Mouse (Mus musculus) olfactory bulb, adult 2 months (tissue): ENCODE measurements around the gene Acvrl1. TPM values are rescaled to one million over a fixed set of nuclear protein-coding genes. Genes with fewer than 3 reads are reported as not detected.

Source experiments
- H3K27ac ChIP-seq: fragments of 200-500 bp; 2 replicates; pipeline ENCODE4 v1.5.1; 2012; ENCODE audit warnings: low read depth, low read length; ENCODE audit not compliant: insufficient read depth
- H3K4me1 ChIP-seq: fragments of 200-500 bp; 2 replicates; pipeline ENCODE4 v1.6.1; 2012; ENCODE audit warnings: low read length; ENCODE audit not compliant: control insufficient read depth, insufficient read depth
- H3K4me3 ChIP-seq: fragments of 200-500 bp; 2 replicates; pipeline ENCODE4 v1.5.1; 2012; ENCODE audit warnings: mild to moderate bottlenecking, low read depth, low read length, moderate library complexity; ENCODE audit not compliant: insufficient read depth
- CTCF ChIP-seq: fragments of 200-500 bp; IDR thresholded peaks from 2 replicates; pipeline ENCODE4 v1.5.1; 2012; ENCODE audit warnings: low read depth, mild to moderate bottlenecking, low read length, moderate library complexity; ENCODE audit not compliant: insufficient read depth
- POLR2A ChIP-seq: fragments of 200-500 bp; IDR thresholded peaks from 2 replicates; pipeline ENCODE4 v1.6.1; 2012; ENCODE audit warnings: mild to moderate bottlenecking, low read depth, low read length, moderate library complexity; ENCODE audit not compliant: insufficient read depth
- whole genome bisulfite sequencing: fragments of 180-500 bp; shearing (Covaris S2); methylation state at CpG from one replicate; pipeline ENCODE4 v1.1.7; 2018; 5-methylcytosine and 5-hydroxymethylcytosine counted together
- polyA plus RNA-seq: library from polyadenylated mRNA; stranded (reverse); fragments of >200 nt; gene quantifications from 2 replicates; pipeline ENCODE4 v1.2.4, GENCODE M21; 2012; ENCODE audit warnings: low replicate concordance; ENCODE audit not compliant: missing spikeins, insufficient read depth, insufficient read length

The Acvrl1 gene
- polyA plus RNA-seq, 1 experiment, result not detected

- TF ChIP-seq POLR2A (no peak), CTCF (no peak)
- Histone ChIP-seq H3K4me1 (0 out of 2 replicates have a peak, but pooled peaks cover 4% of the 10 kb centered on the region), H3K4me3 (no peak overlapping the region), H3K27ac (no peak overlapping the region)
- 81% methylated on average over 4 of the region's 4 CpGs for WGBS
Observed at GRCm38 (mm10) chr15:101123202-101123601, 5.1 kb upstream of the Acvrl1 start.

- H3K4me1 ChIP-seq, result peaks cover 8% of the 10 kb centered on the region
- H3K27ac ChIP-seq, result no peak overlapping the region
- TF ChIP-seq CTCF (no peak), POLR2A (no peak)
- no peak overlapping the region for H3K4me3 ChIP-seq
- 94% methylated on average over 6 of the region's 6 CpGs for WGBS
Observed at GRCm38 (mm10) chr15:101125561-101125960, 2.8 kb upstream of the Acvrl1 start.

- Histone ChIP-seq H3K4me3 (no peak overlapping the region), H3K27ac (no peak overlapping the region), H3K4me1 (peaks cover 15% of the 10 kb centered on the region)
- 86% methylated on average over 12 of the region's 12 CpGs for WGBS
- no peak for TF ChIP-seq POLR2A
- TF ChIP-seq CTCF, result no peak
Observed at GRCm38 (mm10) chr15:101126876-101127544, 1.3 kb upstream of the Acvrl1 start.

- WGBS, result 63% methylated on average over 5 of the region's 5 CpGs
- H3K27ac ChIP-seq, result no peak overlapping the region
- H3K4me3 ChIP-seq, result no peak overlapping the region; the same call in 1 of the 2 replicates
Observed at GRCm38 (mm10) chr15:101129412-101129811, 1.1 kb downstream of the Acvrl1 start.

GRCm38 (mm10) chr15:101131498-101131897 lies 3.2 kb downstream of the Acvrl1 start:
- H3K4me1 ChIP-seq, result peaks cover 16% of the 10 kb centered on the region
- peak overlapping the region; percentile 8; the same call in 1 of the 2 replicates for H3K4me3 ChIP-seq
- no peak overlapping the region for H3K27ac ChIP-seq
- 39% methylated on average over 11 of the region's 11 CpGs for WGBS
- no peak for TF ChIP-seq CTCF
- TF ChIP-seq POLR2A, result no peak

More at GRCm38 (mm10) chr15:101129412-101129811, 1.1 kb downstream of the Acvrl1 start:
- TF ChIP-seq CTCF (no peak), POLR2A (no peak)
- peaks cover 16% of the 10 kb centered on the region for H3K4me1 ChIP-seq

GRCm38 (mm10) chr15:101132041-101132440 lies 3.7 kb downstream of the Acvrl1 start:
- 52% methylated on average over 6 of the region's 6 CpGs for WGBS
- H3K4me1 ChIP-seq, result peaks cover 16% of the 10 kb centered on the region
- H3K4me3 ChIP-seq, result 0 out of 2 replicates have a peak overlapping the region, but pooled peaks have one; percentile 8
- TF ChIP-seq CTCF, result no peak
- TF ChIP-seq POLR2A, result no peak
- no peak overlapping the region for H3K27ac ChIP-seq

- Histone ChIP-seq H3K27ac (no peak overlapping the region), H3K4me1 (peaks cover 16% of the 10 kb centered on the region), H3K4me3 (no peak overlapping the region)
- WGBS, result 77% methylated on average over 6 of the region's 6 CpGs
- TF ChIP-seq POLR2A (no peak), CTCF (no peak)
Observed at GRCm38 (mm10) chr15:101132761-101133160, 4.4 kb downstream of the Acvrl1 start.

GRCm38 (mm10) chr15:101133993-101134704 lies 5.8 kb downstream of the Acvrl1 start:
- H3K4me3 ChIP-seq, result no peak overlapping the region
- TF ChIP-seq POLR2A, result no peak
- no peak for TF ChIP-seq CTCF
- peaks cover 8% of the 10 kb centered on the region; the same call in 1 of the 2 replicates for H3K4me1 ChIP-seq
- 62% methylated on average over 15 of the region's 15 CpGs for WGBS
- no peak overlapping the region for H3K27ac ChIP-seq

GRCm38 (mm10) chr15:101135405-101135804 lies 7.1 kb downstream of the Acvrl1 start:
- Histone ChIP-seq H3K27ac (no peak overlapping the region), H3K4me1 (peaks cover 18% of the 10 kb centered on the region), H3K4me3 (no peak overlapping the region)
- TF ChIP-seq POLR2A (no peak), CTCF (no peak)
- WGBS, result 77% methylated on average over 8 of the region's 8 CpGs
